Mouse (Mus musculus) forebrain, embryonic 10.5 days (tissue): ENCODE results near the gene Gdf11. TPM values are rescaled to one million over a fixed set of nuclear protein-coding genes. Genes with fewer than 3 reads are reported as not detected.

Experiments used
- DNase-seq: peaks from one replicate; pipeline ENCODE4 v3.0.0-alpha.2; 2017; ENCODE audit warnings: low spot score; ENCODE audit errors: extremely low spot score
- H3K27ac ChIP-seq: fragments of 300-500 bp; sonication (generic); 2 replicates; pipeline ENCODE4 v1.5.1; 2016; ENCODE audit warnings: mild to moderate bottlenecking
- H3K27me3 ChIP-seq: fragments of 300-500 bp; sonication (generic); 2 replicates; pipeline ENCODE4 v1.6.1; 2016; ENCODE audit warnings: mild to moderate bottlenecking; ENCODE audit not compliant: poor library complexity, severe bottlenecking
- H3K36me3 ChIP-seq: fragments of 300-500 bp; sonication (generic); replicated peaks from 2 replicates; pipeline ENCODE4 v1.6.1; 2016; ENCODE audit warnings: mild to moderate bottlenecking, moderate library complexity
- H3K4me1 ChIP-seq: fragments of 300-500 bp; sonication (generic); 2 replicates; pipeline ENCODE4 v1.6.1; 2016
- H3K4me3 ChIP-seq: fragments of 300-500 bp; sonication (generic); 2 replicates; pipeline ENCODE4 v1.5.1; 2016; ENCODE audit warnings: mild to moderate bottlenecking, moderate library complexity
- H3K9me3 ChIP-seq: fragments of 300-500 bp; sonication (generic); 2 replicates; pipeline ENCODE4 v1.6.1; 2016; ENCODE audit warnings: mild to moderate bottlenecking, moderate library complexity
- WGBS: fragments of 180-500 bp; shearing (Covaris S2); methylation state at CpG from one replicate; pipeline ENCODE4 v1.1.7; 2016; 5-methylcytosine and 5-hydroxymethylcytosine counted together
- polyA plus RNA-seq: library from polyadenylated mRNA; unstranded; fragments of >200 nt; fragmentation: Nextera tagmentation; extraction: Ambion mirVana; gene quantifications from 2 replicates; pipeline ENCODE4 v1.2.1, GENCODE M21; 2016

The Gdf11 gene
- polyA plus RNA-seq, 1 experiment from 2014 or later: 9.7 TPM

DNA sequence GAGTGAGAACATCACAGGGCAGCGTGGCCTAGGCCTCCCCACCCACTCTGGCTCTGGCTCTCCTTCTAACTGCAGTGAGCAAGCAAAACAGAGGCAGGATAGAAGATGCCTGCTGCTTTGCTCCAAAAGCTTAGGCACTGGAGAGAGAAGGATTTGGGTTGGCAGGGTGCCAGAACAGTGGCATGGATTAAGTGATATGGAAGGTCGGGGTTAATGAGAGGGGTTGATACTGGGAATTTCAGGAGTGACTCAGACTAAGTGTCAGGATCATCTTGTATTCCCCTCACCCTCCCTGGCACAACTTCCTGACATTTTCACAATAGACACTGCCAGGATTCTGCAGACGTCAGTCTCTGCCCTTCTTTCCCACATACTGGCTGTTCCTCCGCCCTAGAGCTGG is 36.8 kb upstream of the Gdf11 start:
- H3K27ac ChIP-seq: no peak overlapping the region
- DNase-seq: no peak
- no peaks in the 10 kb centered on the region for H3K36me3 ChIP-seq
- H3K27me3 ChIP-seq: peaks cover 65% of the 10 kb centered on the region
- H3K4me3 ChIP-seq: no peak overlapping the region
- peaks cover 12% of the 10 kb centered on the region for H3K4me1 ChIP-seq
- 33% methylated on average over 4 of the region's 4 CpGs for WGBS
- H3K9me3 ChIP-seq: no peaks in the 10 kb centered on the region

DNA sequence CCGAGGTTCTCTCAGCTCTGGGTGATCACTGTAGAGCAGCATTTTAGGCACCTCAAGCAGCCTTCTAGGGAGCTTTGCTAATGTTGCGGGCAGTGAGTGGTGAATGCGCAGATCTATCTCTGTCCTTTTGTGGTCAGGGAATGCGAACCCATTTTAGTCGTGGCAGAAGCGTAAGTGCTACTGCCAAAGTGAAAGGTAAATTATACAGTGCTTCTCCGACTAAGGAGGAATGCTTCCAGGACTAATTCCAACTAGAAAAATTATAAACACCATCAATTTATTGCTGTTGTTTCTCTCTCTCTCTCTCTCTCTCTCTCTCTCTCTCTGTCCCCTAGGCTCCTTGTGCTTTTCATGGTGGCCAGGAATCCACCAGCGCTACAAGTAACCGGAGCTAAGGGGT is 32.4 kb upstream of the Gdf11 start, which contains the start of gene Bloc1s1:
Gene Bloc1s1 (minus strand): TSS at position 101 of the 400 bp plus-strand sequence.
- Histone ChIP-seq H3K36me3 (no peaks in the 10 kb centered on the region), H3K4me3 (peak within 1 kb of the TSS; percentile 91), H3K4me1 (peaks cover 49% of the 10 kb centered on the region), H3K27me3 (peaks cover 23% of the 10 kb centered on the region), H3K27ac (peak within 1 kb of the TSS; percentile 93), H3K9me3 (no peaks in the 10 kb centered on the region)
- DNase-seq: no peak
- WGBS: 74% methylated on average over 9 of the region's 9 CpGs

DNA sequence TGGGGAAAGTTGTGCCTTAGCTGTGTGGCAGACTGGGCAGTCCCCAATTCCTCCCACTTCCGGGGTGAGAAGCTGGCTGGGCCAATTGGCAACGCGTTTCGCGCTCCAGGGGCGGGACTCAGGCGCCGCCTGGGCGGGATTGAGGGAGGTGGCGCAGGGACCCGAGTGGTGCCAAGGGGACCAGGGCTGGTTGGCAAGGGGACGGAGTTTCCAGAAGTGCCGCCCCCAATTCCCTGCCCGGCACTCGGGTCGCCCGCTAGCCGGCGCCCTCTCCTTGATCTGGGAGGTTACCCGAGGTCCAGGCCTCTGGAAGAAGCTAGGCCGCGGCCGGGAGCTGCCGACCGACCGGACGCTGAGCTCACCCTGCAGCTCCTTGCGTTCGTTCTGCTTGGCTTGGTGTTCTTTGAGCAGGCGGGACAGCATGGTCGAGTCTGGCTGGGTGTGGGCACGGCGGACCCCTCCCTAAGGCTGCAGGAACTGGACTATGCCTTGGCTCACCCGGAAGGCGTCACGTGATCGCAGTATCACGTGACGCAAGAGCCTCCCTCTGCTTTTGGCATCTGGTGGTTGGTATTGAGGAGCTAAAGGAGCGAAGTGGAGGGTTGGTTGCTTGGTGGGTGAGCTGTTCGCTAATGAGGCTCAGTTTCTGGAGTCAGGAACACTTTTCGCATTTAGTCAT is 31.6 kb upstream of the Gdf11 start:
- Histone ChIP-seq H3K27ac (peak overlapping the region; percentile 93), H3K36me3 (peaks cover 3% of the 10 kb centered on the region), H3K4me1 (peaks cover 54% of the 10 kb centered on the region), H3K4me3 (peak overlapping the region; percentile 91), H3K9me3 (no peaks in the 10 kb centered on the region), H3K27me3 (peaks cover 15% of the 10 kb centered on the region)
- under 1% methylated on average over 42 of the region's 42 CpGs for WGBS
- DNase-seq: peak; percentile 89

DNA sequence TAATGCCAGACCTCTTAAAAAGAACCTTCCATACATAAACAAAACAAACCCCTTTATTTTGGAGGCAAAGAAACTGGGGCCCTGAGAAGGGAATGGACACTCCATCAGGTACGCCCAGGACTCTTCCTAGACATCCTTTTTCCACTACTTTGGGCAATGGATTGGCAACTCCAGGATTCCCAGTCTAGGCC is 31.2 kb upstream of the Gdf11 start, which contains the start of gene Rdh5:
Gene Rdh5 (minus strand): TSS at position 67 of the 191 bp plus-strand sequence.
- Histone ChIP-seq H3K27ac (peak within 1 kb of the TSS; percentile 93), H3K36me3 (peaks cover 7% of the 10 kb centered on the region), H3K4me1 (peaks cover 56% of the 10 kb centered on the region), H3K27me3 (peaks cover 11% of the 10 kb centered on the region), H3K4me3 (peak within 1 kb of the TSS; percentile 91), H3K9me3 (no peaks in the 10 kb centered on the region)
- WGBS: 22% methylated on average over 1 of the region's 1 CpGs
- no peak for DNase-seq

DNA sequence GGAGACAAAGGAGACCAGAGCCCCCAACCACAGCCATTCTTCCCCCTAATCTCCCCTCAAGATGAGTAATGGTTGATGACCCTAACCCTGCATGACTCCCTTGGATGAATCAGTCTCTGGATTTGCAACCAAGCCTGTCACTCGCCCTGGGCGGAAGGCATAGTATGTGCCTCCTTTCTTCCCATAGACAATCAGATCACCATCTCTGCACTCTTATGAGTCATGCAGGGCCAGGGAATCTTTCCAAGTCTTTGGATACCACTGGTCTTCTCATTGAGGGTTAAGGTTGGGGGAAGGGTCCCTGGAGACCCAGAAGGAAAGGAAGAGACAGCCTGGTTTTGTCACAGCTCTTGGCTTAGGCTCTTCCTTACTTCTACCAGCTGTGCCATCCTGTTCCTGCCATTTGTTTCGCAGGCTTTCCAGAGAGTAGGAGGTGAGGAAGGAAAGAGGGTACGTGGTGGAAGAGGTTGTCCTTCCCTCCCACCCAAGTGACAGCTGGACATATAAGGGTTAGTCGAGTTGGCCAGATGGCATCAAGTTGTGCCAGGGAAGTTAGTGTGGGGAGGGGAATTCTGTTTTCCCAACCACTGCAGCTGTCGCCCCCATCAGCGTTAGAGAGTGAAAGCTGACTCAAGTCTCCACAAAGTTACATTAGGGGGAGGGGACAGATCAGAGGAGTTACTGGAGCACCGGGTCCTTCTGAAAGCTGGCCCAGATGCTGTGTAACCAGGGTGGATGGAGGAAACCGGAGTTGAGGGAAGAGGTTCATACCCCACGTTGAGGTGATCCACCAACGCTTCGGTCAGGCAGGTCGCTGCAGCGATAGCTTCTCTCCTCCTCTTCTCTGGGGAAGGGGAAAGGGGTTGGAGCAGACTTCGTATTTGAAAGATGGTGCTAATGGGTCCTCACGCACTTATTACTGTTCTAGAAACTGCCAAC is 30.6 kb upstream of the Gdf11 start:
- peak overlapping the region; percentile 93 for H3K27ac ChIP-seq
- 76% methylated on average over 16 of the region's 16 CpGs for WGBS
- H3K4me3 ChIP-seq: peak overlapping the region; percentile 91
- H3K4me1 ChIP-seq: peaks cover 56% of the 10 kb centered on the region
- no peak for DNase-seq
- H3K9me3 ChIP-seq: no peaks in the 10 kb centered on the region
- H3K27me3 ChIP-seq: peaks cover 7% of the 10 kb centered on the region
- H3K36me3 ChIP-seq: peaks cover 13% of the 10 kb centered on the region

DNA sequence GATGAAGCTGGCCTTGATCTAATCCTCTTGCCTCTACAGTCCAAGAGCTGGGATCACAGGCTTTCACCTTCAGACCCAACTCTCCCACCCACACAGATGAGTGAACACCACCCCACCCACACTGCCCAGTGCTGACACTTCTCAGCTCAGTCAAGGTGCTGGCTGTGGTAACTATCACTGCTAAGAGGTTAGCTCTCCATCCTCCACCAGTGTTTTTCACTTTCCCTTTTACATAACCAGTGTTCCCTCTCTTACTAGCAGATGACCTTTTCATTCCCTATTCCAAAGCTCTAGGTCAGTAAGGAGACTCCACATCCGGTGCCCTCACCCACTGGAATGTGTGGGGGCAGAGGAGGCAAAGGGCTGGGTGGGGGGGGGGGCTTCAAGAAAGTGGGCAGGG is 29.7 kb upstream of the Gdf11 start:
- DNase-seq: no peak
- peaks cover 56% of the 10 kb centered on the region for H3K4me1 ChIP-seq
- 74% methylated on average over 1 of the region's 1 CpGs for WGBS
- peaks cover 21% of the 10 kb centered on the region for H3K36me3 ChIP-seq
- H3K4me3 ChIP-seq: no peak overlapping the region
- H3K27ac ChIP-seq: peak overlapping the region; percentile 20; the same call in 1 of the 2 replicates
- H3K27me3 ChIP-seq: 0 out of 2 replicates have a peak, but pooled peaks cover 3% of the 10 kb centered on the region
- no peaks in the 10 kb centered on the region for H3K9me3 ChIP-seq

DNA sequence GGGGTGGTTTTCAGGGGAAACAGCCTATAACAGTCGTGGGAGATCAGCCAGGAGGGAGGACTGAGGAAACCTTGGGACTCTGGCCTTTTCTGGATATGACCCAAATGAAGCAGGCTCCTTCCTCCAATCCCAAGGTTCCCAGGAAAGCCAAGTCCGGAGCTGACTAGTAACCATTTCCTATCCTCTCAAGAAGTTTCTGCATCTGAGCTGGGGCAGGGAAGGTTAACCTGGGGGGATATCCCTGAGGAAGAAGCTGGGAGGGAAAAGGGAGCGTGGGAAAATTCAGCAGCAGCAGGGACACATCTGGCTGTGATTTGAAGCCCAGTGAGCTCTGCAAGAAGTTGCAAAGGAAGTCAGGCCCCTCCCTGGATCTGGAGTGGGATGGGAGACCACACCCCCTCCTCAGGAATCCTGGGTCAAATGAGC is 29.2 kb upstream of the Gdf11 start:
- Histone ChIP-seq H3K4me3 (no peak overlapping the region), H3K27me3 (0 out of 2 replicates have a peak, but pooled peaks cover 3% of the 10 kb centered on the region), H3K4me1 (peaks cover 56% of the 10 kb centered on the region), H3K9me3 (no peaks in the 10 kb centered on the region), H3K36me3 (peaks cover 24% of the 10 kb centered on the region), H3K27ac (peak overlapping the region; percentile 20; the same call in 1 of the 2 replicates)
- DNase-seq: no peak
- WGBS: 77% methylated on average over 3 of the region's 3 CpGs

DNA sequence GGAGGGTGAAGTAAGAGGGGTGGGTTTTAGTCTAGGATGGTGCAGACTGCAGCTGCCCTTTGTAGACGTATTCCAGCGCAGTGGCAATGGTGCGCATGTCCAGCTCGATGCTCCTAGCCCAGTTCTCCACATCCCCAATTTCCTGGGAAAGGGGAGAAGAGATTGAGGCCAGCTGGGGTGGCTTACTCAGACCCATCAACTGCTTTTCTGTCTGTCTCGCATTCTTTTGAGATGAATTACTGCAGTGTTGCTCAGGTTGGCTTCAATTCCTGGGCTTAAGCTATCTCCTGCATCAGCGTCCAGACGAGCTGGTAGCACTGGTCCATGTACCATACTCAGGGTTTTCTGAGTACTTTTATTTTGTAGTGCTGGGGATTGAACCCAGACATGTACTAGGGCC is 28.4 kb upstream of the Gdf11 start:
- 80% methylated on average over 7 of the region's 7 CpGs for WGBS
- DNase-seq: no peak
- Histone ChIP-seq H3K27ac (peak overlapping the region; percentile 36), H3K9me3 (no peaks in the 10 kb centered on the region), H3K27me3 (0 out of 2 replicates have a peak, but pooled peaks cover 3% of the 10 kb centered on the region), H3K36me3 (peaks cover 31% of the 10 kb centered on the region), H3K4me3 (no peak overlapping the region), H3K4me1 (peaks cover 56% of the 10 kb centered on the region)

DNA sequence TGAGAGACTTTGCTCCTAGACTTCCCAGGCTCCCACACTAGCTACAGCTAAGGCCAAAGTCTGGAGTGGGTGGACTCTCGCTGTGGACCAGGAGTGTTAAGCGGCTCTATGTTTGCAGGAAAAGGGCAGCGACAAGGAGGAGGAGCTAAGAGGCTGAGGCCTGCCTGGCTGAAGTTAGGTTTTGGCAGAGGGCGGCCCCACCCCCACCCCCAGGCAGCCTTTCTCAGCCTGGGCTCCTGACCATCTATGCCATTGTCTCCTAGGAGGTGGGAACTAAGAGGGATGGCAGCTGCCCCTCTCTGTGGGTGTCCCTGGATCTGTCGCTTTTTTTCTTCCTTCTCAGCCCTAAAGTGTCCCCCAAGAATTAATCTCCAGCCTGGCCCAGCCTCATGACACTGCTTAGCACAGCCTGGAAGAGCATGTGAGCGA is 27.7 kb upstream of the Gdf11 start:
- Histone ChIP-seq H3K36me3 (peaks cover 33% of the 10 kb centered on the region), H3K9me3 (no peaks in the 10 kb centered on the region), H3K4me1 (peaks cover 56% of the 10 kb centered on the region)

DNA sequence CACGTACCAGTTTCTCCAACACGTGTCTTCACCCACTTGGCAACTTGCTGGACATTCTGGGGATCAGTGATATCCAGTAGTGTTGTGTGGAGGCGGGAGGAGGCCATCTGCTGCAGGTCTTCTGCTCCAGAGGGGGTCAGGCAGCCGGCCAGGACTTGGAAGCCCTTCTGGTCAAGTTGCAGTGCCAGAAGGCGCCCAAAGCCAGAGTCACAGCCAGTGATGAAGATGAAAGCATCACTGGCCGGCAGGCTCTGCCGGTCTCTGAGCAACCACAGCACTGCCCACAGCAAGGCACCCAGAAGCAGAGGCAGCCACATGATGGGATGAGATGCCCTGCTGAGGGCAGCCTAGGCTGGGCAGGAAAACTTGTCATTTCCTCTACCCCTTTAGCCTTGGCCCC is 26.7 kb upstream of the Gdf11 start:
- no peak overlapping the region for H3K4me3 ChIP-seq
- DNase-seq: no peak
- WGBS: 84% methylated on average over 7 of the region's 7 CpGs
- H3K27ac ChIP-seq: no peak overlapping the region
- peaks cover 41% of the 10 kb centered on the region for H3K36me3 ChIP-seq
- no peaks in the 10 kb centered on the region for H3K9me3 ChIP-seq
- H3K4me1 ChIP-seq: peaks cover 55% of the 10 kb centered on the region
- H3K27me3 ChIP-seq: no peaks in the 10 kb centered on the region

More for the DNA sequence above, 27.7 kb upstream of the Gdf11 start:
- H3K27me3 ChIP-seq: 0 out of 2 replicates have a peak, but pooled peaks cover 2% of the 10 kb centered on the region
- H3K27ac ChIP-seq: peak overlapping the region; percentile 36
- WGBS: 13% methylated on average over 6 of the region's 6 CpGs
- no peak overlapping the region for H3K4me3 ChIP-seq
- DNase-seq: no peak

DNA sequence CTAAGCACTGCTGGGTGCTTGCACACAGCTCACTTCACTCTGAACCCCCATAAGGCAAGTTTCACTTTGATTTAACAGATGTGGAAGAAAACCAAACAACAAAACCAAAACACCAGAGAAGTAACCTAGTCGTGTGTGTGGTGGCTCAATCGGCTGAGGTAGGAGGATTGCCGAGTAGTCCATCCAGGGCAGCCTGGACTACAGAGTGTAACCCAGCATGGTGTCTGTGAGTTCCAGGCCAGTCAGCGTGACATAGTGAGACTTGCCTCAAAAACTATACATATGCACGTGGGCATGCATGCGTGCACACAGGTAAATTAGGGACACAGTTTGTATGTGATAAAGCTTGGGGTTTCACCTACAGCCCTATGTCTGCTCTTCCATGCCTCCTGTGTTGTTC is 25.9 kb upstream of the Gdf11 start:
- no peak overlapping the region for H3K27ac ChIP-seq
- H3K4me1 ChIP-seq: peaks cover 54% of the 10 kb centered on the region
- DNase-seq: no peak
- no peaks in the 10 kb centered on the region for H3K9me3 ChIP-seq
- peaks cover 45% of the 10 kb centered on the region for H3K36me3 ChIP-seq
- H3K27me3 ChIP-seq: no peaks in the 10 kb centered on the region
- WGBS: 85% methylated on average over 6 of the region's 6 CpGs
- H3K4me3 ChIP-seq: no peak overlapping the region

DNA sequence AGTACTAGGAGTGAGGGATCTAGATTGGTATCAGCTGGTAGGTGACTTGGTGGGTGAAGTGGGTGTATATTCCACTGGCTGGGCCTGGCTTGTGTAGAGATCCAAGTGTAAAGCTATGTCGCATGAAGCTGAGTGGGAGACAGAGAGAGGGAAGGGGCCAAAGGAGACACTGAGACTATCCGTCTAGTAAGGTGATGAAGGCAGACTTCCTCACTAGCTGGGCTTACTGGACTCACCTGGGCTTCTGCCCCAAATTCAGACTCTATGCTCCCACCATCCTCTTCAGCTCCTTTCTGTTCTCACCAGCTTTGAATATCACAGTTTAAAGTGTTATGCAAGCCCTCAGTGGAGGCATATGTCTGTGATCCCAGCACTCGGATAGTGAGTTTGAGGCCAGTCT is 25.1 kb upstream of the Gdf11 start:
- WGBS: 86% methylated on average over 3 of the region's 3 CpGs
- no peak overlapping the region for H3K27ac ChIP-seq
- DNase-seq: no peak
- H3K9me3 ChIP-seq: no peaks in the 10 kb centered on the region
- peaks cover 49% of the 10 kb centered on the region for H3K4me1 ChIP-seq
- peaks cover 52% of the 10 kb centered on the region for H3K36me3 ChIP-seq
- H3K27me3 ChIP-seq: peaks cover 3% of the 10 kb centered on the region; the same call in 1 of the 2 replicates
- H3K4me3 ChIP-seq: no peak overlapping the region

DNA sequence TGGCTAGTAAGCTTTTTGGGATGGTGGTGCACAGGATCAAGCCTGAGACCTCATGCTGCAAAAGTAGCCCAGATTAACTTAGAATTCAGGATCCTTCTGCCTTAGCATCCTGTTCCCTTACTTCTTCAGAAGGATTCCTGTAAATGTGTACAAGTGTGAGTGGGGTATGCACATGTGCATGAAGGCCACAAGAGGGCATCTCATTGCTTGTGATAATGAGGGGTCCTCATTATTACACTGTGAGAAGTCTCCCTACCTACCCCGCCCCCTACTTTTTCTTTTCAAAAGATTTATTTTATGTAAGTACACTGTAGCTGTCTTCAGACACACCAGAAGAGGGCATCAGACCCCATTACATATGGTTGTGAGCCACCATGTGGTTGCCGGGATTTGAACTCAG is 24.0 kb upstream of the Gdf11 start:
- DNase-seq: no peak
- no peaks in the 10 kb centered on the region for H3K9me3 ChIP-seq
- peaks cover 60% of the 10 kb centered on the region for H3K36me3 ChIP-seq
- H3K27me3 ChIP-seq: peaks cover 14% of the 10 kb centered on the region
- peaks cover 46% of the 10 kb centered on the region for H3K4me1 ChIP-seq
- no peak overlapping the region for H3K4me3 ChIP-seq
- 90% methylated on average over 2 of the region's 2 CpGs for WGBS
- H3K27ac ChIP-seq: no peak overlapping the region
